Mouse (Mus musculus): ENCODE measurements around the gene Adgrv1. TPM values are rescaled to one million over a fixed set of nuclear protein-coding genes. Genes with fewer than 3 reads are reported as not detected.

Adgrv1 gene
- polyA plus RNA-seq, 1 experiment from 2014 or later = 16.7 TPM

DNA sequence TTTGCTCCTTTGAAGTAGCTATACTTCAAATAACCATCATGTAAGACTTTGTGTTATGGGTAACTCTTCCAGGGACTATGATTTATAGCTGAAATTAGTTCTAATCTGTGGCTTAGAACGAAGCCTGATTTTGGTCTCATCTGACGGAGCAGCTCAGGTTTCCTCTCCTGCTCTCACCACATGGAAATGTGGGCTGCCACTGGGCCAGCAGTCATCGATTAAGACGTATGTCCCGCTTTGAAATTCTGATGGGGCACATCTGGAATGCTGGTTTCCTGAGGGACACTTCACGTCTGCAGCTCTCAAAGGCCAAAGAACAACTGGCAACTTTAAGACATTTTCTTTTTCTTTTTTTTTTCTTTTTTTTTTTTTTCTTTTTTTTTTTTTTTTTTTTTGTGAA is 207.8 kb downstream of the Adgrv1 start:
- H3K27me3 ChIP-seq (ENCODE audit: control insufficient read depth, insufficient read depth, low read length) = no peaks in the 10 kb centered on the region
- H3K4me2 ChIP-seq (ENCODE audit: low read length) = no peak overlapping the region
- no peak overlapping the region for H3K27ac ChIP-seq (replicated peaks; ENCODE audit: low read depth, low read length)
- no peaks in the 10 kb centered on the region for H3K36me3 ChIP-seq (ENCODE audit: control insufficient read depth, insufficient read depth, low read length)
- DNase-seq (no peak), ATAC-seq (ENCODE audit: low FRiP score, low TSS enrichment) (no peak)
- H3K9me3 ChIP-seq (ENCODE audit: control insufficient read depth, low read length) = no peaks in the 10 kb centered on the region
- WGBS = 78% methylated on average over 6 of the region's 6 CpGs
- no peak overlapping the region for H3K9ac ChIP-seq (replicated peaks; ENCODE audit: low read length)
- H3K4me3 ChIP-seq (replicated peaks; ENCODE audit: low read depth, low read length) = no peak overlapping the region
- H3K4me1 ChIP-seq (ENCODE audit: control insufficient read depth, insufficient read depth, low read length) = no peaks in the 10 kb centered on the region

GRCm38 (mm10) chr13:81424002-81424401 is 209.0 kb downstream of the Adgrv1 start:
- no peak overlapping the region for H3K27ac ChIP-seq (replicated peaks; ENCODE audit: low read depth, low read length)
- 69% methylated on average over 4 of the region's 4 CpGs for WGBS

DNA sequence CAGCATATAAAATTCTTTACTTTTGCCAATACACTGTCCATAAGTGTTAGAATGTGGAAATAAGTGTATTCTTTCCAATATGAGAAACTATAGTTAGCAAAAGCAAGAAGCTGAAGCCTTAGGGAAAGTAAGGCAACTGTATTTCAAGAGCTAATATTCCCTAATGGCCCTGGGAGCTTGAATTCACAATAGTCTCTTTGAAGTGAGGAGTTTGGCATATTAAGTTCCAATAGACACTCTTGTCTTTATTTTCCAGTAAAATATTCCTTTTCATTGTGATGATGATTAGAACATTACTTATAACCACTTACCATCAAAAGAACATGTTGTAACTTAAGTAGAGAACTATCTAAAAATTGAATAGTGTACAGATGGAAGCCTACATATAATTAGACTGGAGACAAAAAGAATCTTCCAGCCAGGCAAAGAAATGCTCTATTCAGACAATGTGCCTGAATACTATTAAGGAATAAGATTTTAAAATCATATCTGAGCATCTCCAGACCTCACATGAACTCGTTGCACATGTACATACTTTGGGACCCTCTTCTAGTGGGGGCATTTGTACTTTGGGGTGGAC is 225.0 kb downstream of the Adgrv1 start:
- 91% methylated on average over 1 of the region's 1 CpGs for WGBS
- H3K4me2 ChIP-seq (ENCODE audit: low read length) = no peak overlapping the region
- DNase-seq (no peak), ATAC-seq (ENCODE audit: low FRiP score, low TSS enrichment) (no peak)
- H3K27ac ChIP-seq (replicated peaks; ENCODE audit: low read depth, low read length) = no peak overlapping the region
- H3K4me1 ChIP-seq (ENCODE audit: control insufficient read depth, insufficient read depth, low read length) = no peaks in the 10 kb centered on the region
- no peak overlapping the region for H3K9ac ChIP-seq (replicated peaks; ENCODE audit: low read length)
- no peaks in the 10 kb centered on the region for H3K9me3 ChIP-seq (ENCODE audit: control insufficient read depth, low read length)
- no peak overlapping the region for H3K4me3 ChIP-seq (replicated peaks; ENCODE audit: low read depth, low read length)
- no peaks in the 10 kb centered on the region for H3K27me3 ChIP-seq (ENCODE audit: control insufficient read depth, insufficient read depth, low read length)
- H3K36me3 ChIP-seq (ENCODE audit: control insufficient read depth, insufficient read depth, low read length) = no peaks in the 10 kb centered on the region

More at GRCm38 (mm10) chr13:81424002-81424401, 209.0 kb downstream of the Adgrv1 start:
- ATAC-seq (ENCODE audit: low FRiP score, low TSS enrichment) = no peak
- Histone ChIP-seq H3K27me3 (ENCODE audit: control insufficient read depth, insufficient read depth, low read length) (no peaks in the 10 kb centered on the region), H3K4me1 (ENCODE audit: control insufficient read depth, insufficient read depth, low read length) (no peaks in the 10 kb centered on the region), H3K4me3 (replicated peaks; ENCODE audit: low read depth, low read length) (no peak overlapping the region), H3K4me2 (ENCODE audit: low read length) (no peak overlapping the region), H3K9me3 (ENCODE audit: control insufficient read depth, low read length) (no peaks in the 10 kb centered on the region), H3K9ac (replicated peaks; ENCODE audit: low read length) (no peak overlapping the region), H3K36me3 (ENCODE audit: control insufficient read depth, insufficient read depth, low read length) (no peaks in the 10 kb centered on the region)
- no peak for DNase-seq

DNA sequence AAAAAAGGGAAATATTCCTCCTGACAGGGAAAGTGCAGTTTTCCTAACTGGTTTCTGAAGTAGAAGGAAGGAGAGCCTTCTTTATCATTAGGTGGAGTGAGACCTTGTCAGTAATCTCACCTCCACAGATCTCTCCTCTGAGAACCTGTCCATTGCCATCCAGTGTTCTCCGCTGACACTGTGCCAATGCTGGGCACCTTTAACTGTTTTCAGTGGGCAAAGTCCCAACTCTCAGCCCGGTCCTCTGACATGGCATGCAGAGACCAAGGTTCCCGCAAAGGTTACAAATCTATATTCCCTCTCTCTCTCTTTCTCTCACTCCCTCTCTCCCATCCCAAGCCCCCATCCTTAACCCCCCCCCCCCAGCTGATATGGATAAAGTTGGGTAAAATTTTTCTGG is 230.1 kb downstream of the Adgrv1 start:
- no peak overlapping the region for H3K27ac ChIP-seq (replicated peaks; ENCODE audit: low read depth, low read length)
- H3K4me2 ChIP-seq (ENCODE audit: low read length) = no peak overlapping the region
- 97% methylated on average over 3 of the region's 3 CpGs for WGBS
- no peaks in the 10 kb centered on the region for H3K36me3 ChIP-seq (ENCODE audit: control insufficient read depth, insufficient read depth, low read length)
- H3K4me1 ChIP-seq (ENCODE audit: control insufficient read depth, insufficient read depth, low read length) = no peaks in the 10 kb centered on the region
- no peak for ATAC-seq (ENCODE audit: low FRiP score, low TSS enrichment)
- no peak overlapping the region for H3K4me3 ChIP-seq (replicated peaks; ENCODE audit: low read depth, low read length)
- H3K9ac ChIP-seq (replicated peaks; ENCODE audit: low read length) = no peak overlapping the region
- H3K9me3 ChIP-seq (ENCODE audit: control insufficient read depth, low read length) = no peaks in the 10 kb centered on the region
- no peak for DNase-seq
- no peaks in the 10 kb centered on the region for H3K27me3 ChIP-seq (ENCODE audit: control insufficient read depth, insufficient read depth, low read length)

- no peak for ATAC-seq (ENCODE audit: low FRiP score, low TSS enrichment)
- WGBS = 51% methylated on average over 2 of the region's 2 CpGs
- H3K9me3 ChIP-seq (ENCODE audit: control insufficient read depth, low read length) = no peaks in the 10 kb centered on the region
Observed at GRCm38 (mm10) chr13:81402191-81402590, 230.8 kb downstream of the Adgrv1 start.

DNA sequence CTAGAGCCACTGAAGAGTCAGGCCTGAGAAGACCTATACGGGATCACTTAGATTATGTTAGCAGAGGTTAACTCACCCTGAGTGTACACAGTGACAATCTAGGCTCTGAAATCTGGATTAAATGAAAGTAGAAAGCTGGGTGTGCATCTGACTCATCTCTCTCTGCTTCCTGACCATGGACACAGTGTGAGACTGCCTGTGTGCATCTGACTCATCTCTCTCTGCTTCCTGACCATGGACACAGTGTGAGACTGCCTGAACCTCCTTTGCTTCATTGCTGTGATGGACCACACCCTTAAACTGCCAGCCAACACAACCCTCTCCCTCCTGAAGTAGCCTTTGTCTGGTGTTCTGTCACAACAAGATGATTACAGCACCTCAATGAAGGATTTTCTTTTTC is 231.2 kb downstream of the Adgrv1 start:
- H3K27ac ChIP-seq (replicated peaks; ENCODE audit: low read depth, low read length) = no peak overlapping the region
- H3K4me1 ChIP-seq (ENCODE audit: control insufficient read depth, insufficient read depth, low read length) = no peaks in the 10 kb centered on the region
- H3K9me3 ChIP-seq (ENCODE audit: control insufficient read depth, low read length) = no peaks in the 10 kb centered on the region
- 91% methylated on average over 1 of the region's 1 CpGs for WGBS
- no peaks in the 10 kb centered on the region for H3K27me3 ChIP-seq (ENCODE audit: control insufficient read depth, insufficient read depth, low read length)
- H3K36me3 ChIP-seq (ENCODE audit: control insufficient read depth, insufficient read depth, low read length) = no peaks in the 10 kb centered on the region
- no peak overlapping the region for H3K4me3 ChIP-seq (replicated peaks; ENCODE audit: low read depth, low read length)
- ATAC-seq (ENCODE audit: low FRiP score, low TSS enrichment) (no peak), DNase-seq (no peak)
- no peak overlapping the region for H3K4me2 ChIP-seq (ENCODE audit: low read length)
- no peak overlapping the region for H3K9ac ChIP-seq (replicated peaks; ENCODE audit: low read length)

More at GRCm38 (mm10) chr13:81402191-81402590, 230.8 kb downstream of the Adgrv1 start:
- Histone ChIP-seq H3K4me2 (ENCODE audit: low read length) (no peak overlapping the region), H3K4me1 (ENCODE audit: control insufficient read depth, insufficient read depth, low read length) (no peaks in the 10 kb centered on the region), H3K9ac (replicated peaks; ENCODE audit: low read length) (no peak overlapping the region), H3K27ac (replicated peaks; ENCODE audit: low read depth, low read length) (no peak overlapping the region), H3K27me3 (ENCODE audit: control insufficient read depth, insufficient read depth, low read length) (no peaks in the 10 kb centered on the region), H3K4me3 (replicated peaks; ENCODE audit: low read depth, low read length) (no peak overlapping the region), H3K36me3 (ENCODE audit: control insufficient read depth, insufficient read depth, low read length) (no peaks in the 10 kb centered on the region)
- no peak for DNase-seq

GRCm38 (mm10) chr13:81385597-81386362 is 247.2 kb downstream of the Adgrv1 start:
- Histone ChIP-seq H3K36me3 (ENCODE audit: control insufficient read depth, insufficient read depth, low read length) (no peaks in the 10 kb centered on the region), H3K4me1 (ENCODE audit: control insufficient read depth, insufficient read depth, low read length) (no peaks in the 10 kb centered on the region), H3K9ac (replicated peaks; ENCODE audit: low read length) (no peak overlapping the region), H3K27ac (replicated peaks; ENCODE audit: low read depth, low read length) (no peak overlapping the region), H3K27me3 (ENCODE audit: control insufficient read depth, insufficient read depth, low read length) (no peaks in the 10 kb centered on the region), H3K4me3 (replicated peaks; ENCODE audit: low read depth, low read length) (no peak overlapping the region), H3K4me2 (ENCODE audit: low read length) (no peak overlapping the region), H3K9me3 (ENCODE audit: control insufficient read depth, low read length) (no peaks in the 10 kb centered on the region)
- 92% methylated on average over 4 of the region's 4 CpGs for WGBS
- no peak for ATAC-seq (ENCODE audit: low FRiP score, low TSS enrichment)
- DNase-seq = no peak

DNA sequence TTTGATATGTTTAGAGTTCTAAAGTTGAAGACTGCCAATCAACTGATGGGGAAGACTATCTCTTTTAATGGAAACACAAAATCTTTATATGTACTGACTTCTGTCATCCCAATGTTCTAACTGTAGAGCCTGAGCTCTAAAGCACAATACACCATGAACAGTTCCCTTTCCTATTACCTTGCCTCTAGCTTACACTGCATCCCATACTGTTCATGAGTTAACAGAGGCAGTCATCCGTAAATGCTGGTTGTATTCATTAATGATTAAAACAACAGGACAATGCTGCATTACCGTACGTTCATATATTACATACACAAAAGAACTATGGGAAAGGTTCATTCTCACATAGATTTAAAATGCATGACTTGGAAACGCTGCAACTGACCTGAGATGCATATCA is 251.1 kb downstream of the Adgrv1 start:
- Histone ChIP-seq H3K4me2 (ENCODE audit: low read length) (no peak overlapping the region), H3K9ac (replicated peaks; ENCODE audit: low read length) (no peak overlapping the region), H3K27ac (replicated peaks; ENCODE audit: low read depth, low read length) (no peak overlapping the region), H3K9me3 (ENCODE audit: control insufficient read depth, low read length) (no peaks in the 10 kb centered on the region), H3K4me3 (replicated peaks; ENCODE audit: low read depth, low read length) (no peak overlapping the region), H3K36me3 (ENCODE audit: control insufficient read depth, insufficient read depth, low read length) (no peaks in the 10 kb centered on the region), H3K27me3 (ENCODE audit: control insufficient read depth, insufficient read depth, low read length) (no peaks in the 10 kb centered on the region), H3K4me1 (ENCODE audit: control insufficient read depth, insufficient read depth, low read length) (no peaks in the 10 kb centered on the region)
- ATAC-seq (ENCODE audit: low FRiP score, low TSS enrichment) (no peak), DNase-seq (no peak)
- WGBS = 80% methylated on average over 4 of the region's 4 CpGs
